Mouse (Mus musculus): ENCODE results near the gene Gpr146.

Gene Gpr146

GRCm38 (mm10) chr5:139423026-139423865, 45.7 kb downstream of the Gpr146 start, which contains the start of gene Gper1:
Gper1 (plus strand) TSS chr5:139423151.
- no peak for DNase-seq (ENCODE audit: low read depth in 1 of 2, low spot score in 2 of 2)

GRCm38 (mm10) chr5:139425198-139425597, 47.7 kb downstream of the Gpr146 start:
- no peak for DNase-seq (ENCODE audit: low read depth in 1 of 2, low spot score in 2 of 2)

GRCm38 (mm10) chr5:139427001-139427400, 49.5 kb downstream of the Gpr146 start:
- DNase-seq (ENCODE audit: low read depth in 1 of 2, low spot score in 2 of 2): no peak

GRCm38 (mm10) chr5:139427989-139428388, 50.5 kb downstream of the Gpr146 start:
- no peak for DNase-seq (ENCODE audit: low read depth in 1 of 2, low spot score in 2 of 2)

GRCm38 (mm10) chr5:139429818-139430341, 52.4 kb downstream of the Gpr146 start:
- no peak for DNase-seq (ENCODE audit: low read depth in 1 of 2, low spot score in 2 of 2)

- DNase-seq (ENCODE audit: low read depth in 1 of 2, low spot score in 2 of 2): no peak
Observed at GRCm38 (mm10) chr5:139432333-139432732, 54.8 kb downstream of the Gpr146 start.

GRCm38 (mm10) chr5:139432747-139433508, 55.4 kb downstream of the Gpr146 start:
- DNase-seq (ENCODE audit: low read depth in 1 of 2, low spot score in 2 of 2): no peak

GRCm38 (mm10) chr5:139433842-139434568, 56.5 kb downstream of the Gpr146 start:
- no peak for DNase-seq (ENCODE audit: low read depth in 1 of 2, low spot score in 2 of 2)

- no peak for DNase-seq (ENCODE audit: low read depth in 1 of 2, low spot score in 2 of 2)
Observed at GRCm38 (mm10) chr5:139434940-139435339, 57.4 kb downstream of the Gpr146 start.

GRCm38 (mm10) chr5:139437769-139438168, 60.3 kb downstream of the Gpr146 start:
- no peak for DNase-seq (ENCODE audit: low read depth in 1 of 2, low spot score in 2 of 2)

- DNase-seq (ENCODE audit: low read depth in 1 of 2, low spot score in 2 of 2): no peak
Observed at GRCm38 (mm10) chr5:139438440-139438839, 60.9 kb downstream of the Gpr146 start.

- DNase-seq (ENCODE audit: low read depth in 1 of 2, low spot score in 2 of 2): no peak
Observed at GRCm38 (mm10) chr5:139440451-139440850, 63.0 kb downstream of the Gpr146 start.

- DNase-seq (ENCODE audit: low read depth in 1 of 2, low spot score in 2 of 2): no peak
Observed at GRCm38 (mm10) chr5:139440926-139441725, 63.6 kb downstream of the Gpr146 start.

- DNase-seq (ENCODE audit: low read depth in 1 of 2, low spot score in 2 of 2): no peak
Observed at GRCm38 (mm10) chr5:139441726-139442018, 64.2 kb downstream of the Gpr146 start.

GRCm38 (mm10) chr5:139442428-139442827, 64.9 kb downstream of the Gpr146 start:
- no peak for DNase-seq (ENCODE audit: low read depth in 1 of 2, low spot score in 2 of 2)

GRCm38 (mm10) chr5:139442962-139443361, 65.5 kb downstream of the Gpr146 start:
- DNase-seq (ENCODE audit: low read depth in 1 of 2, low spot score in 2 of 2): no peak

GRCm38 (mm10) chr5:139445258-139445657, 67.8 kb downstream of the Gpr146 start:
- no peak for DNase-seq (ENCODE audit: low read depth in 1 of 2, low spot score in 2 of 2)

All from monocyte, adult 2 months (primary cell).